Mouse (Mus musculus) embryonic facial prominence, embryonic 14.5 days (tissue): ENCODE results near the gene Man1a2. TPM values are rescaled to one million over a fixed set of nuclear protein-coding genes. Genes with fewer than 3 reads are reported as not detected.

ENCODE experiments used
- ATAC-seq: fragments of 200-750 bp; cut with Nextera tagmentation; 2 replicates; pipeline ENCODE4 v1.8.0; 2017; ENCODE audit warnings: low read depth, moderate number of reproducible peaks, moderate TSS enrichment
- DNase-seq: peaks from one replicate; pipeline ENCODE4 v3.0.0-alpha.2; 2015; ENCODE audit warnings: low spot score
- H3K27ac ChIP-seq: fragments of 300-500 bp; sonication (generic); replicated peaks from 2 replicates; pipeline ENCODE4 v1.5.1; 2014; ENCODE audit warnings: low read depth, mild to moderate bottlenecking, low read length, moderate library complexity
- H3K27me3 ChIP-seq: fragments of 300-500 bp; sonication (generic); replicated peaks from 2 replicates; pipeline ENCODE4 v1.6.1; 2014; ENCODE audit warnings: low read length; ENCODE audit not compliant: control insufficient read depth, insufficient read depth
- H3K36me3 ChIP-seq: fragments of 300-500 bp; sonication (generic); 2 replicates; pipeline ENCODE4 v1.6.1; 2014; ENCODE audit warnings: low read length, mixed read lengths; ENCODE audit not compliant: control insufficient read depth, insufficient read depth
- H3K4me1 ChIP-seq: fragments of 300-500 bp; sonication (generic); 2 replicates; pipeline ENCODE4 v1.6.1; 2014; ENCODE audit warnings: antibody characterized with exemption, low read length; ENCODE audit not compliant: control insufficient read depth, insufficient read depth
- H3K4me2 ChIP-seq: fragments of 300-500 bp; sonication (generic); 2 replicates; pipeline ENCODE4 v1.6.1; 2014; ENCODE audit warnings: low read depth, mild to moderate bottlenecking, low read length, moderate library complexity, mixed read lengths
- H3K4me3 ChIP-seq: fragments of 300-500 bp; sonication (generic); 2 replicates; pipeline ENCODE4 v1.5.1; 2014; ENCODE audit warnings: low read depth, mild to moderate bottlenecking, low read length
- H3K9ac ChIP-seq: fragments of 300-500 bp; sonication (generic); 2 replicates; pipeline ENCODE4 v1.6.1; 2014; ENCODE audit warnings: low read depth, mild to moderate bottlenecking, low read length, moderate library complexity, mixed read lengths
- H3K9me3 ChIP-seq: fragments of 300-500 bp; sonication (generic); 2 replicates; pipeline ENCODE4 v1.6.1; 2016; ENCODE audit warnings: low read length; ENCODE audit not compliant: control insufficient read depth
- WGBS: fragments of 180-500 bp; shearing (Covaris S2); extraction: QIAGEN DNeasy Blood & Tissue Kit; methylation state at CpG from one replicate; pipeline ENCODE4 v1.1.7; 2014; 5-methylcytosine and 5-hydroxymethylcytosine counted together
- polyA plus RNA-seq: library from polyadenylated mRNA; unstranded; fragments of >200 nt; fragmentation: Nextera tagmentation; extraction: Ambion mirVana; gene quantifications from 2 replicates; pipeline ENCODE4 v1.2.1, GENCODE M21; 2014

Man1a2 gene
- polyA plus RNA-seq, 1 experiment from 2014 or later = 89.7 TPM

DNA sequence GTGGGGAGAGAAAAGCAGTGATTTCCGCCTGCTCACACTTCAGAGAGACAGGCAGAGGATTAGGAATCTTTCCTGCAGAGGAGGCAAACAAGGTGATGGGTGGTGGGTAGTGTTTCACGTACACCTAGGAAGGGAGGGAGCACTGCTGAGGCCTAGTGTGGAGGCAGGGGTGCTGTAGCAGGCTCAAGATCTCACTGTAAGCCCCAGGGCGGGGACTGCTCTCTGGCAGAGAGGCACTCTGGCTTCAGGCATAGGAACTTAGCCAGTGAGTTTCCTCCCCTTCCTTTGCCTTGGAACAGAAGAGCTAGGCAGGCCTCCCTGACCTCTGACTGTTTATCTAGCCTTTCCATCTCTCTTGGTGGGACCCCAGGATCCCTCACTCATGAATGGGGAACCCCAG is 150.0 kb downstream of the Man1a2 start:
- Histone ChIP-seq H3K27ac (no peak overlapping the region), H3K4me2 (no peak overlapping the region), H3K36me3 (no peaks in the 10 kb centered on the region), H3K9me3 (no peaks in the 10 kb centered on the region), H3K9ac (no peak overlapping the region), H3K27me3 (no peaks in the 10 kb centered on the region), H3K4me1 (no peaks in the 10 kb centered on the region), H3K4me3 (no peak overlapping the region)
- WGBS = 42% methylated on average over 3 of the region's 3 CpGs
- ATAC-seq = peak; percentile 37; the same call in 1 of the 2 replicates
- DNase-seq = peak; percentile 4

GRCm38 (mm10) chr3:100534394-100534793 is 150.9 kb downstream of the Man1a2 start:
- Histone ChIP-seq H3K9ac (no peak overlapping the region), H3K4me1 (no peaks in the 10 kb centered on the region), H3K27ac (no peak overlapping the region), H3K4me2 (no peak overlapping the region), H3K4me3 (no peak overlapping the region), H3K36me3 (no peaks in the 10 kb centered on the region), H3K9me3 (no peaks in the 10 kb centered on the region), H3K27me3 (no peaks in the 10 kb centered on the region)
- ATAC-seq = no peak
- no peak for DNase-seq
- 78% methylated on average over 3 of the region's 3 CpGs for WGBS

- no peak overlapping the region for H3K4me2 ChIP-seq
- H3K9me3 ChIP-seq = no peaks in the 10 kb centered on the region
- no peak overlapping the region for H3K4me3 ChIP-seq
- H3K27me3 ChIP-seq = no peaks in the 10 kb centered on the region
- no peaks in the 10 kb centered on the region for H3K36me3 ChIP-seq
- H3K9ac ChIP-seq = no peak overlapping the region
- H3K4me1 ChIP-seq = no peaks in the 10 kb centered on the region
- no peak overlapping the region for H3K27ac ChIP-seq
- no peak for ATAC-seq
- no peak for DNase-seq
These were observed 151.9 kb downstream of the Man1a2 start for GRCm38 (mm10) chr3:100533429-100533828.

GRCm38 (mm10) chr3:100530919-100531318 is 154.4 kb downstream of the Man1a2 start:
- 88% methylated on average over 5 of the region's 5 CpGs for WGBS

DNA sequence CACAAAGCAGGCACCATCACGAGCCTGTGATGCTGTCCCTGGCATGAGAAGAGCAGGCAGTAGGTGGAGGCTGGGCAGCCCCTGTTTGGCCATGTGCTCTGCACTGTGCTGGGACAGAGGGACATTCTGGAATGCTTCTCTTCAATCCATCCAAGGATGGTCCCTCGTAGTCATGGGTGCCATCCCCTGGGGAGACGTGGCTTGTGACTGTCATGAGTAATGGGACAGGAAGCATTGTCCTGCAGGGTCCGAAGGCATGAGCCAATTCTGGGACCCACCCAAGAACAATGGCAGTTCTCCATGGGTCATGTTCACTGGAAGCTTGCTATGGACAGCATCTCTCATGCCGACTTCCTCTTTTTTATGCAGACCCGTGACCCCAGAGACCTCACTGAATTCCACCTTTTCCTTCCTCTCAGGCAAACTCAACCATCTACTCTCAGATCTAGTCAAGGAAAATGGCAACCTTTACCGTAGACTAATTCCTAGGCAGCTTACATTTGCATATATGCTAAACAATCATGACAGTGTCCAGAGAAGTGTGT is 155.0 kb downstream of the Man1a2 start:
- Histone ChIP-seq H3K27me3 (no peaks in the 10 kb centered on the region), H3K27ac (no peak overlapping the region), H3K36me3 (no peaks in the 10 kb centered on the region), H3K4me2 (no peak overlapping the region), H3K4me1 (no peaks in the 10 kb centered on the region), H3K4me3 (no peak overlapping the region), H3K9ac (no peak overlapping the region), H3K9me3 (no peaks in the 10 kb centered on the region)
- ATAC-seq (no peak), DNase-seq (no peak)
- 72% methylated on average over 7 of the region's 7 CpGs for WGBS

More at GRCm38 (mm10) chr3:100530919-100531318, 154.4 kb downstream of the Man1a2 start:
- no peak overlapping the region for H3K9ac ChIP-seq
- H3K4me2 ChIP-seq = no peak overlapping the region
- H3K4me3 ChIP-seq = no peak overlapping the region
- no peaks in the 10 kb centered on the region for H3K9me3 ChIP-seq
- H3K27me3 ChIP-seq = no peaks in the 10 kb centered on the region
- ATAC-seq = no peak
- DNase-seq = no peak
- no peak overlapping the region for H3K27ac ChIP-seq
- no peaks in the 10 kb centered on the region for H3K4me1 ChIP-seq
- no peaks in the 10 kb centered on the region for H3K36me3 ChIP-seq

DNA sequence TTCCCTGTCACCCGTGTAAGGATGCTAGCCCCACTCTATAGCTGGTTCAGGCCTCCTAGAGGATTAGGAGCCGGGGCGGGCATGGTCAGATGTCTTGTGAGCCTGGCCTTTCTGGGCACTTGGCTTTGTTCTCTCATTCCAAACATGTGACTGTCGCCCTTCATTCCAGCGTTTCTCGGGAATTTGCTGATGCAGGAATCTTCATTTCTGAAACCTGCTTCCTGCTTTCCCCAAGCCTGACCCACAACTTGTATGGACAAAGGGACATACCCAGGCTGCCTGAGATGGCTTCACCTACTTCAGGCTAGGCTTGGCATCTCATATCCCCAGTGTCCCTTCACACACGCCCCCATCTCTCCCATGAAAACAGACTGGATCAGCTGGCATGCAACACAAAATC is 162.6 kb downstream of the Man1a2 start:
- H3K36me3 ChIP-seq = no peaks in the 10 kb centered on the region
- DNase-seq = no peak
- ATAC-seq = no peak
- H3K27me3 ChIP-seq = no peaks in the 10 kb centered on the region
- no peak overlapping the region for H3K4me3 ChIP-seq
- 72% methylated on average over 7 of the region's 7 CpGs for WGBS
- no peaks in the 10 kb centered on the region for H3K4me1 ChIP-seq
- H3K27ac ChIP-seq = no peak overlapping the region
- no peaks in the 10 kb centered on the region for H3K9me3 ChIP-seq
- H3K9ac ChIP-seq = no peak overlapping the region
- no peak overlapping the region for H3K4me2 ChIP-seq

DNA sequence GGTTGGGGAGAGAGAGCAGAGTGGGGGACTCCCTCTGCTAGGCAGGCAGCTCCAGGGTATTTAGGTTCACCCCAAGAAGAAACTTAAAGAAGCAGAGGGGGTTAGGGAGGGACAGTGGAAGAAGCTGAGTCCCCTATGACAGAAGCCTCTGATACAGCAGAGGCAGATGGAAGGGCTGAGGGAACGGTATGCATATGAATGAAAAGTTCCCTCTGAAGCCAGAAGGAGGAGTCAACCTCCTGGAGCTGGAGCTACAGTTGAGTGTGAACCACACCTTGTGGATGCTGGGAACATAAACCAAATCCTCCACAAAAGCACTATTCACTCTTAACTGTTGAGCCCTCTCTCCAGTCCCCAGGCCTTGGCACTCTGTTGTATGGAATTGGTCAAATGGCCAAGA is 163.7 kb downstream of the Man1a2 start:
- Histone ChIP-seq H3K4me1 (no peaks in the 10 kb centered on the region), H3K27me3 (no peaks in the 10 kb centered on the region), H3K36me3 (no peaks in the 10 kb centered on the region), H3K4me3 (no peak overlapping the region), H3K27ac (no peak overlapping the region), H3K9ac (no peak overlapping the region), H3K4me2 (no peak overlapping the region), H3K9me3 (no peaks in the 10 kb centered on the region)
- ATAC-seq (no peak), DNase-seq (no peak)
- WGBS = 38% methylated on average over 1 of the region's 1 CpGs

DNA sequence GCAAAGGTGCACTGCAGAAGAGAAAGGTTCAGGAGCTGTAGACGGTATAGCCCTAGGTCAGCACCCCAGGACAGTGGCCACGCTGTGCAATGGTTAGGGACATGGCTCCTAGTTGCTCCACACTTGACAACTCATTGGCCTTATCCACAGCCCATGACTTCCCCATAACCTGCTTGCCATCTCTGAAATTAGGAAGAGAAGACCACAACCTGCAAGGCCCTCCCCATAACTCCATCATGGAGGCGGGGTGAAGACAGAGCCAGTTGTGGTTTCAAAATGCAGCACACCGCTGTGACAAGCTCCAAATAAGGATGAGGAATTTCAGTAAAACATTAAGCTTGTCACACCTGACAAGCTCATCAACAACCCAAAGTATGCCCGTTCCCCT is 169.6 kb downstream of the Man1a2 start:
- no peak overlapping the region for H3K9ac ChIP-seq
- no peak overlapping the region for H3K27ac ChIP-seq
- WGBS = 78% methylated on average over 5 of the region's 5 CpGs
- no peak overlapping the region for H3K4me3 ChIP-seq
- no peak for DNase-seq
- ATAC-seq = no peak
- H3K36me3 ChIP-seq = no peaks in the 10 kb centered on the region
- no peak overlapping the region for H3K4me2 ChIP-seq
- H3K4me1 ChIP-seq = no peaks in the 10 kb centered on the region
- H3K27me3 ChIP-seq = no peaks in the 10 kb centered on the region
- no peaks in the 10 kb centered on the region for H3K9me3 ChIP-seq

- Histone ChIP-seq H3K27me3 (no peaks in the 10 kb centered on the region), H3K27ac (no peak overlapping the region), H3K4me1 (no peaks in the 10 kb centered on the region), H3K9ac (no peak overlapping the region), H3K4me2 (no peak overlapping the region), H3K36me3 (no peaks in the 10 kb centered on the region), H3K4me3 (no peak overlapping the region), H3K9me3 (no peaks in the 10 kb centered on the region)
- WGBS = 76% methylated on average over 8 of the region's 8 CpGs
- ATAC-seq (no peak), DNase-seq (no peak)
These were observed 170.1 kb downstream of the Man1a2 start for GRCm38 (mm10) chr3:100515093-100515753.
